Comparison of ENCODE assay signal across 26 mouse cellular contexts in the genomic region with DNA sequence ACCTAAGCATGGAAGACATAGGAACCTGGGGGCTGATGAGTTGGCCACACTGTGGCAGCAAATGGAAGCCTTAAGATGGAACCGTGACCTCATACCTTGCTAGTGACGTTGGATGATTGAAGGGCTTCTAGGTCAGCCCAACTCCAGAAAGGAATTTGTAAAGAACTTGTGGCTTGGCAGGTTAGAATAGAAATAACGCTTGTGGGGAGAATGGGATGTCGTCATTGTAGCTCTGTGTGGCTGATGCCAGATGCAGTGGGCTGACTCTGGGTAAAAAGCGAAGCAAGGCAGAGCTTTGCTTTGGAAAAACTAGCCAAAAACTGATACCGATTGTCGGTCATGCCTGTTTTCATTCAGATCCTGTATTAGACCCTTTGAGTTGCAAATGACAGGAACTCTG. TPM values are rescaled to one million over a fixed set of nuclear protein-coding genes. Genes with fewer than 3 reads are reported as not detected.
"Had no signal": no experiment of that assay in that cellular context is flagged by ENCODE, and none has a peak within 500 bp of the region (broad histone marks: within the 10 kb centered on the region; RNA-seq: fewer than 3 reads in every experiment).

No protein-coding gene starts in this region.

- H3K4me1 ChIP-seq: kidney, embryonic 15.5 days; limb, embryonic 13.5 days; liver, embryonic 12.5 days; liver, embryonic 15.5 days; lung, embryonic 15.5 days had no signal

- H3K4me3 ChIP-seq: kidney, embryonic 15.5 days; limb, embryonic 13.5 days; liver, embryonic 12.5 days; liver, embryonic 15.5 days; lung, embryonic 15.5 days; midbrain, embryonic 12.5 days; myocyte; neural tube, embryonic 13.5 days had no signal

- DNase-seq: kidney, adult 11 months; kidney, adult 8-10 months; kidney, postnatal 10 days; kidney, postnatal 36 days; layer of hippocampus, adult 9-11 months; left cerebral cortex, postnatal 4 days; liver; lung, adult 18-20 months; lung, postnatal 14 days; lung, postnatal 4 days; retina, postnatal 1 day; right cerebral cortex, postnatal 25 days; spleen, adult 18-20 months; thymus, adult 18-20 months; thymus, postnatal 4 days had no signal

- H3K27ac ChIP-seq: kidney, embryonic 15.5 days; limb, embryonic 13.5 days; liver, embryonic 12.5 days; liver, embryonic 15.5 days; lung, embryonic 15.5 days; midbrain, embryonic 12.5 days; neural tube, embryonic 13.5 days had no signal

RNA-seq across cellular contexts. Expression of a gene that starts 56.5 kb away (rescaled TPM):
- total RNA-seq: megakaryocyte progenitor cell, adult 5-6 weeks; megakaryocyte-erythroid progenitor cell, adult 5-6 weeks; neutrophil, adult 5-6 weeks had no signal
